ENCODE assay signal across 22 mouse cellular contexts in genomic region chr3:80885174-80885573, GRCm38 (mm10). TPM values are rescaled to one million over a fixed set of nuclear protein-coding genes. Genes with fewer than 3 reads are reported as not detected.
DNase-seq lines count a peak whose midpoint lies in the region; ATAC-seq and TF ChIP-seq lines count a peak whose summit lies in the region.
"Had no signal": no experiment of that assay in that cellular context is flagged by ENCODE, and none has a peak within 500 bp of the region (broad histone marks: within the 10 kb centered on the region; RNA-seq: fewer than 3 reads in every experiment).

No protein-coding gene starts in this region.

- no peak overlapping the region for H3K4me2 ChIP-seq in limb, embryonic 14.5 days (replicated peaks; ENCODE audit: low read depth, low read length, severe bottlenecking)
- H3K4me2 ChIP-seq: embryonic facial prominence, embryonic 15.5 days; forebrain, embryonic 12.5 days; heart, embryonic 13.5 days; hindbrain, embryonic 15.5 days had no signal

- no peaks in the 10 kb centered on the region; the same call in 1 of the 2 replicates for H3K36me3 ChIP-seq in limb, embryonic 14.5 days (ENCODE audit: control insufficient read depth, insufficient read depth, low read length)
- H3K36me3 ChIP-seq: embryonic facial prominence, embryonic 15.5 days; forebrain, embryonic 12.5 days; heart, embryonic 13.5 days had no signal

- peak overlapping the region; percentile 29; the same call in 1 of the 2 replicates for H3K27ac ChIP-seq in limb, embryonic 14.5 days (replicated peaks; ENCODE audit: low read depth, low read length)
- no peak overlapping the region for H3K27ac ChIP-seq in left cerebral cortex, adult 2 months
- H3K27ac ChIP-seq: embryonic facial prominence, embryonic 15.5 days; forebrain, embryonic 12.5 days; gastrocnemius, adult 2 months; hindbrain, embryonic 15.5 days had no signal

- H3K4me1 ChIP-seq in limb, embryonic 14.5 days (ENCODE audit: control insufficient read depth, insufficient read depth, low read length): peaks cover 25% of the 10 kb centered on the region
- H3K4me1 ChIP-seq: forebrain, embryonic 12.5 days; hindbrain, embryonic 15.5 days had no signal

- no peaks in the 10 kb centered on the region for H3K27me3 ChIP-seq in limb, embryonic 14.5 days (ENCODE audit: control insufficient read depth, insufficient read depth, low read length)
- H3K27me3 ChIP-seq: embryonic facial prominence, embryonic 15.5 days; forebrain, embryonic 12.5 days; heart, embryonic 13.5 days; hindbrain, embryonic 15.5 days had no signal

- H3K9ac ChIP-seq in limb, embryonic 14.5 days (ENCODE audit: low read depth, low read length, severe bottlenecking): no peak overlapping the region
- H3K9ac ChIP-seq: embryonic facial prominence, embryonic 15.5 days; forebrain, embryonic 12.5 days; heart, embryonic 13.5 days; hindbrain, embryonic 15.5 days had no signal

- DNase-seq in embryo, embryonic 10.5 days (ENCODE audit: low spot score): peak; percentile 48
- DNase-seq in embryo, embryonic 10 days (ENCODE audit: low spot score): no peak
- peak; percentile 6 for DNase-seq in 3T3-L1 (ENCODE audit: low read depth, low spot score)
- peak; percentile 52 for DNase-seq in forelimb bud, embryonic 11.5 days (ENCODE audit: low read depth, low spot score)
- peak; percentile 73 for DNase-seq in limb, embryonic 14.5 days (ENCODE audit: low spot score)
- no peak for DNase-seq in lung, postnatal 10 days
- DNase-seq in left cerebral cortex, adult 2 months (ENCODE audit: extremely low spot score in 1 of 2, low spot score in 2 of 2): no peak
- DNase-seq: adrenal gland, postnatal 14 days; cerebellum, adult 11-12 months; cerebellum, adult 9-10 months; cerebellum, postnatal 25 days; gastrocnemius, adult 2 months; gastrocnemius, postnatal 25 days; heart, postnatal 36 days had no signal

- TF ChIP-seq CTCF in left cerebral cortex, adult 2 months (IDR thresholded peaks at IDR 0.05): no peak

- peak; percentile 77 for ATAC-seq in limb, embryonic 14.5 days (ENCODE audit: low FRiP score, low read depth)
- ATAC-seq: activated CD4-positive, CD25-positive, alpha-beta regulatory T cell, adult 4 months; forebrain, embryonic 16.5 days; Patski had no signal

- H3K9me3 ChIP-seq in limb, embryonic 14.5 days (ENCODE audit: control insufficient read depth, low read length): no peaks in the 10 kb centered on the region
- H3K9me3 ChIP-seq: embryonic facial prominence, embryonic 15.5 days; forebrain, embryonic 12.5 days; heart, embryonic 13.5 days; hindbrain, embryonic 15.5 days had no signal

- TF ChIP-seq POLR2A in limb, embryonic 14.5 days (IDR thresholded peaks at IDR 0.05; ENCODE audit: borderline replicate concordance, extremely low read depth, insufficient read depth, insufficient read length): no peak

- no peak overlapping the region for H3K4me3 ChIP-seq in limb, embryonic 14.5 days (replicated peaks; ENCODE audit: low read length)
- no peak overlapping the region for H3K4me3 ChIP-seq in left cerebral cortex, adult 2 months
- H3K4me3 ChIP-seq: embryonic facial prominence, embryonic 15.5 days; forebrain, embryonic 12.5 days; gastrocnemius, adult 2 months; heart, embryonic 13.5 days; hindbrain, embryonic 15.5 days had no signal

- intact Hi-C loops in left cerebral cortex, adult 2 months (cut with DNase I): no loop called here

- 24% methylated on average over 1 of the region's 1 CpGs for WGBS in limb, embryonic 14.5 days

RNA-seq across cellular contexts. Expression of gene Glrb, which starts 28.3 kb away (rescaled TPM):
- polyA plus RNA-seq in limb, embryonic 14.5 days (2012; rRNA removed): 10.1 and 11.0 TPM in 2 replicates
- 18.4 and 22.0 TPM in 2 replicates for polyA plus RNA-seq in limb, embryonic 14.5 days (2014; fragmentation: Nextera tagmentation; extraction: Ambion mirVana)
- 100 to 1,000 TPM; 202 to 214 TPM for total RNA-seq in left cerebral cortex, adult 2 months (2021)
- total RNA-seq: MEL had no signal
- polyA plus RNA-seq: activated CD4-positive, CD25-positive, alpha-beta regulatory T cell, adult 4 months had no signal

Comparison
In these comparisons a context has a peak if more than half of its experiments do, and no peak if none do; other contexts are left out.
1. DNase-seq: peak in embryo, embryonic 10.5 days (single experiment), 3T3-L1 (single experiment), forelimb bud, embryonic 11.5 days (single experiment) and limb, embryonic 14.5 days (single experiment); none in embryo, embryonic 10 days (single experiment), lung, postnatal 10 days (single experiment) and left cerebral cortex, adult 2 months (0 of 2).